In the genomic region with DNA sequence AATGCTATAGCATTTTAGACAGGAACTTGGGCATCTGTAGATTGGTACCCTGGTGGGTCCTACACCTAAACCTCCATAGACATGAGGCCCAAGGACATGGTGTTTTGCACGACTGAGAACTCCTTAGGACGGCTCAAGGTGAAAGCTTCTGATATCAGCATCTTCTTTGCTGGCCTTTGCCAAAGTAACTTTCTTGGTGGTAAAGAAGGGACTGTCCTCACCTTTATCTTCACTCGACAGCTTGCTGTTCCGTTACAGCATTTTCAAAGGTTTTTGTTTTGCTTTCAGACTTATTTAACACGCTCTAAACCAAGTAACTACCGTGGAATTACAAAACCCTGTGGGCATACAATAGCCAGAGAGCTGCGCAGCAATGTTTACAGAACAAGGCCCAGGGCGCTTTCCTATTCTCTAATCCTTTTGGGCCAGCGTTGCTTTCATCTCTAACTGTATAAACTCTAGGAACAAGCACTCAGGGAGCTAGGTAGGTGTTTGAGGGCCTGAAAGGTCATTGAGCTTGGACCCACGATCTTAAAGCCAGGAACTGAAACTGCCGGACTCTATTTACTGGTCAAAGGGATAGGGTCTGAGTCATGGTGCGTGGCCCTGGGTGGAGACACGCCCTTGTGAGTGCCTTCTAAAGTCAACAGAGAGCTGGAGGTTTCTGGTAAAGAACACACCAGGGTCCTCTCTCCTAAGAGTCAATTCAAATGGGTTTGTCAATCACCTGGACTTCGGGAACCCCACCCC, we compare ENCODE assay signal across 13 mouse cellular contexts. TPM values are rescaled to one million over a fixed set of nuclear protein-coding genes. Genes with fewer than 3 reads are reported as not detected.
DNase-seq lines count a peak whose midpoint lies in the region; ATAC-seq lines count a peak whose summit lies in the region.
"Had no signal": no experiment of that assay in that cellular context is flagged by ENCODE, and none has a peak within 500 bp of the region (broad histone marks: within the 10 kb centered on the region; RNA-seq: fewer than 3 reads in every experiment).

No protein-coding gene starts in this region.

- no peaks in the 10 kb centered on the region for H3K27me3 ChIP-seq in midbrain, embryonic 14.5 days (ENCODE audit: control insufficient read depth, insufficient read depth, low read length)
- no peaks in the 10 kb centered on the region for H3K27me3 ChIP-seq in midbrain, embryonic 10.5 days (ENCODE audit: low read depth, poor library complexity, severe bottlenecking)
- no peaks in the 10 kb centered on the region for H3K27me3 ChIP-seq in intestine, embryonic 14.5 days (replicated peaks; ENCODE audit: control insufficient read depth, insufficient read depth, low read length)
- H3K27me3 ChIP-seq: forebrain, embryonic 15.5 days; heart, embryonic 12.5 days had no signal

- WGBS in midbrain, embryonic 14.5 days = 69% methylated on average over 14 of the region's 14 CpGs
- 83% methylated on average over 14 of the region's 14 CpGs for WGBS in midbrain, embryonic 10.5 days
- WGBS in intestine, embryonic 14.5 days = 74% methylated on average over 14 of the region's 14 CpGs

- H3K27ac ChIP-seq in midbrain, embryonic 14.5 days (replicated peaks; ENCODE audit: low read depth, low read length) = no peak overlapping the region
- no peak overlapping the region for H3K27ac ChIP-seq in midbrain, embryonic 10.5 days (replicated peaks)
- H3K27ac ChIP-seq in intestine, embryonic 14.5 days (ENCODE audit: low read depth) = no peak overlapping the region
- H3K27ac ChIP-seq: forebrain, embryonic 15.5 days had no signal

- no peak overlapping the region for H3K4me3 ChIP-seq in midbrain, embryonic 14.5 days (replicated peaks; ENCODE audit: low read depth, low read length)
- no peak overlapping the region for H3K4me3 ChIP-seq in midbrain, embryonic 10.5 days
- H3K4me3 ChIP-seq in intestine, embryonic 14.5 days (ENCODE audit: low read depth, low read length) = no peak overlapping the region
- H3K4me3 ChIP-seq: forebrain, embryonic 15.5 days; heart, embryonic 12.5 days had no signal

- H3K9me3 ChIP-seq in midbrain, embryonic 14.5 days (ENCODE audit: control insufficient read depth, low read length) = no peaks in the 10 kb centered on the region
- H3K9me3 ChIP-seq in midbrain, embryonic 10.5 days (replicated peaks) = no peaks in the 10 kb centered on the region
- H3K9me3 ChIP-seq in intestine, embryonic 14.5 days (ENCODE audit: control insufficient read depth, low read length) = no peaks in the 10 kb centered on the region
- H3K9me3 ChIP-seq: forebrain, embryonic 15.5 days; heart, embryonic 12.5 days had no signal

- H3K9ac ChIP-seq in midbrain, embryonic 14.5 days (replicated peaks; ENCODE audit: low read length) = no peak overlapping the region
- H3K9ac ChIP-seq in intestine, embryonic 14.5 days (ENCODE audit: low read length) = no peak overlapping the region
- H3K9ac ChIP-seq: forebrain, embryonic 15.5 days; heart, embryonic 12.5 days had no signal

- H3K36me3 ChIP-seq in midbrain, embryonic 14.5 days (ENCODE audit: control insufficient read depth, insufficient read depth, low read length) = no peaks in the 10 kb centered on the region
- no peaks in the 10 kb centered on the region for H3K36me3 ChIP-seq in midbrain, embryonic 10.5 days
- H3K36me3 ChIP-seq in intestine, embryonic 14.5 days (ENCODE audit: control insufficient read depth, insufficient read depth, low read length) = no peaks in the 10 kb centered on the region
- H3K36me3 ChIP-seq: forebrain, embryonic 15.5 days; heart, embryonic 12.5 days had no signal

- no peak for ATAC-seq in midbrain, embryonic 14.5 days (ENCODE audit: low FRiP score, low TSS enrichment)
- 0 out of 2 replicates have a peak, but pooled peaks have one; percentile 57 for ATAC-seq in intestine, embryonic 14.5 days (replicated peaks; ENCODE audit: low FRiP score, low TSS enrichment, low read depth)
- ATAC-seq: forebrain, embryonic 15.5 days had no signal

- H3K4me2 ChIP-seq in midbrain, embryonic 14.5 days (ENCODE audit: low read length) = no peak overlapping the region
- no peak overlapping the region for H3K4me2 ChIP-seq in intestine, embryonic 14.5 days (ENCODE audit: low read length)
- H3K4me2 ChIP-seq: forebrain, embryonic 15.5 days; heart, embryonic 12.5 days had no signal

- peak; percentile 46 for DNase-seq in midbrain, embryonic 14.5 days
- DNase-seq in midbrain, embryonic 10.5 days (ENCODE audit: low spot score) = no peak
- no peak for DNase-seq in intestine, embryonic 14.5 days (ENCODE audit: low spot score)
- peak; percentile 75 for DNase-seq in lung, postnatal 25 days (ENCODE audit: low spot score)
- peak; percentile 27 for DNase-seq in testis, postnatal 14 days (ENCODE audit: low spot score)
- no peak for DNase-seq in neural tube, embryonic 10.5 days (ENCODE audit: extremely low spot score, low spot score)
- no peak for DNase-seq in layer of hippocampus, postnatal 25 days (ENCODE audit: extremely low spot score in 1 of 2, low spot score in 1 of 2)
- no peak for DNase-seq in urinary bladder, postnatal 14 days (ENCODE audit: low spot score)
- DNase-seq: embryo, embryonic 11 days; kidney, adult 11 months had no signal

- H3K4me1 ChIP-seq in midbrain, embryonic 14.5 days (ENCODE audit: control insufficient read depth, insufficient read depth, low read length) = no peaks in the 10 kb centered on the region
- no peaks in the 10 kb centered on the region for H3K4me1 ChIP-seq in midbrain, embryonic 10.5 days
- no peaks in the 10 kb centered on the region for H3K4me1 ChIP-seq in intestine, embryonic 14.5 days (replicated peaks; ENCODE audit: control insufficient read depth, insufficient read depth, low read length)
- H3K4me1 ChIP-seq: forebrain, embryonic 15.5 days had no signal

RNA-seq across cellular contexts. Expression of gene Txndc2, which starts 21.5 kb away (rescaled TPM):
- polyA plus RNA-seq in midbrain, embryonic 14.5 days (2014; fragmentation: Nextera tagmentation; extraction: Ambion mirVana) = 0.12 TPM in 2 replicates
- not detected in 2 replicates for polyA plus RNA-seq in midbrain, embryonic 10.5 days (2016; fragmentation: Nextera tagmentation; extraction: Ambion mirVana)
- not detected in 2 replicates for polyA plus RNA-seq in intestine, embryonic 14.5 days (2014; fragmentation: Nextera tagmentation; extraction: Ambion mirVana)
- total RNA-seq in layer of hippocampus, postnatal 25 days (2021) = not detected
- total RNA-seq: left cerebral cortex, adult 18-20 months had no signal
- polyA plus RNA-seq: heart, embryonic 12.5 days had no signal

RNA-seq across cellular contexts. Expression of gene Vapa, which starts 50.1 kb away (rescaled TPM):
- polyA plus RNA-seq in midbrain, embryonic 14.5 days (2014; fragmentation: Nextera tagmentation; extraction: Ambion mirVana) = 283 and 291 TPM in 2 replicates
- polyA plus RNA-seq in midbrain, embryonic 10.5 days (2016; fragmentation: Nextera tagmentation; extraction: Ambion mirVana) = 174 and 184 TPM in 2 replicates
- polyA plus RNA-seq in intestine, embryonic 14.5 days (2014; fragmentation: Nextera tagmentation; extraction: Ambion mirVana) = 186 and 200 TPM in 2 replicates
- 100 to 1,000 TPM; 132 to 153 TPM for total RNA-seq in layer of hippocampus, postnatal 25 days (2021)

Comparison
In these comparisons a context has a peak if more than half of its experiments do, and no peak if none do; other contexts are left out.
1. DNase-seq: peak in midbrain, embryonic 14.5 days (single experiment), lung, postnatal 25 days (single experiment) and testis, postnatal 14 days (single experiment); none in midbrain, embryonic 10.5 days (single experiment), intestine, embryonic 14.5 days (single experiment), neural tube, embryonic 10.5 days (single experiment), layer of hippocampus, postnatal 25 days (0 of 2) and urinary bladder, postnatal 14 days (single experiment).